Mouse (Mus musculus): ENCODE data around the gene Olfr1438-ps1. TPM values are rescaled to one million over a fixed set of nuclear protein-coding genes. Genes with fewer than 3 reads are reported as not detected.
"Not testable (repeated sequence)": the region's sequence is repeated elsewhere in the genome, so short reads cannot be mapped to it uniquely, and the experiment has no call there.

Gene Olfr1438-ps1
- not detected for total RNA-seq (2021)
- long read RNA-seq, experiment 1, result 0 reads
- long read RNA-seq, experiment 2, result 0 reads

- DNase-seq, result no peak
- intact Hi-C loops (cut with DNase I), result no loop called here
These were observed at the start of gene Olfr1438-ps1 for GRCm38 (mm10) chr19:12335810-12336209. Gene Olfr1438-ps1, minus strand, starts transcription at chr19:12335910.

GRCm38 (mm10) chr19:12374465-12375025 is 38.8 kb upstream of the Olfr1438-ps1 start:
- intact Hi-C loops (cut with DNase I), result no loop called here

GRCm38 (mm10) chr19:12373004-12373403 is 37.3 kb upstream of the Olfr1438-ps1 start:
- intact Hi-C loops (cut with DNase I), result no loop called here
- no peak for DNase-seq

More at GRCm38 (mm10) chr19:12374465-12375025, 38.8 kb upstream of the Olfr1438-ps1 start:
- no peak for DNase-seq

GRCm38 (mm10) chr19:12325001-12325400 is 10.7 kb downstream of the Olfr1438-ps1 start, which contains the start of gene Olfr1437:
Gene Olfr1437, minus strand, starts transcription at chr19:12325101.
- no peak for DNase-seq
- intact Hi-C loops (cut with DNase I), result no loop called here

GRCm38 (mm10) chr19:12299030-12299429 is 36.7 kb downstream of the Olfr1438-ps1 start, which contains the start of gene Olfr1436:
Gene Olfr1436, minus strand, starts transcription at chr19:12299130.
- DNase-seq; intact Hi-C loops (cut with DNase I): not testable (repeated sequence)

- DNase-seq, result no peak
- intact Hi-C loops (cut with DNase I), result no loop called here
These were observed 42.7 kb downstream of the Olfr1438-ps1 start for GRCm38 (mm10) chr19:12292979-12293378.

- DNase-seq, result no peak
- intact Hi-C loops (cut with DNase I), result no loop called here
These were observed 56.2 kb downstream of the Olfr1438-ps1 start, which contains the start of gene Olfr1434 for GRCm38 (mm10) chr19:12279554-12279953. Gene Olfr1434, plus strand, starts transcription at chr19:12279854.

Other genes starting within 250 kb of the Olfr1438-ps1 start
- gene Olfr1426, start 243.9 kb downstream of the Olfr1438-ps1 start, total RNA-seq (2021), result not detected
- not detected for gene Olfr1427, start 232.6 kb downstream of the Olfr1438-ps1 start, total RNA-seq (2021)
- gene Olfr1428, start 220.0 kb downstream of the Olfr1438-ps1 start, total RNA-seq (2021), result not detected
- gene Olfr76, start 212.7 kb downstream of the Olfr1438-ps1 start, total RNA-seq (2021), result not detected
- gene Olfr1555-ps1, start 165.8 kb downstream of the Olfr1438-ps1 start, total RNA-seq (2021), result not detected
- gene Olfr1431, start 135.3 kb downstream of the Olfr1438-ps1 start, total RNA-seq (2021), result not detected
- not detected for gene Olfr1432, start 103.3 kb downstream of the Olfr1438-ps1 start, total RNA-seq (2021)
- gene Olfr262, start 94.3 kb downstream of the Olfr1438-ps1 start, total RNA-seq (2021), result not detected
- gene Olfr235, start 74.9 kb downstream of the Olfr1438-ps1 start, total RNA-seq (2021), result not detected
- not detected for gene Olfr1434, start 56.1 kb downstream of the Olfr1438-ps1 start, total RNA-seq (2021)
- not detected for gene Olfr1436, start 36.8 kb downstream of the Olfr1438-ps1 start, total RNA-seq (2021)
- not detected for gene Olfr1437, start 10.8 kb downstream of the Olfr1438-ps1 start, total RNA-seq (2021)
- not detected for gene Olfr1440, start 51.4 kb upstream of the Olfr1438-ps1 start, total RNA-seq (2021)
- not detected for gene Olfr1441, start 81.5 kb upstream of the Olfr1438-ps1 start, total RNA-seq (2021)
- gene Pfpl, start 92.0 kb upstream of the Olfr1438-ps1 start, total RNA-seq (2021), result not detected
- 1 to 10 TPM; 1.1 to 2.7 TPM for gene Mpeg1, start 124.9 kb upstream of the Olfr1438-ps1 start, total RNA-seq (2021)
- 1 to 10 TPM; 5.2 to 5.3 TPM for gene Dtx4, start 165.5 kb upstream of the Olfr1438-ps1 start, total RNA-seq (2021)
- gene Fam111a, start 209.8 kb upstream of the Olfr1438-ps1 start, total RNA-seq (2021), result 1 to 10 TPM; 1.9 to 2.1 TPM